ENCODE assay signal across 18 mouse cellular contexts in the genomic region with DNA sequence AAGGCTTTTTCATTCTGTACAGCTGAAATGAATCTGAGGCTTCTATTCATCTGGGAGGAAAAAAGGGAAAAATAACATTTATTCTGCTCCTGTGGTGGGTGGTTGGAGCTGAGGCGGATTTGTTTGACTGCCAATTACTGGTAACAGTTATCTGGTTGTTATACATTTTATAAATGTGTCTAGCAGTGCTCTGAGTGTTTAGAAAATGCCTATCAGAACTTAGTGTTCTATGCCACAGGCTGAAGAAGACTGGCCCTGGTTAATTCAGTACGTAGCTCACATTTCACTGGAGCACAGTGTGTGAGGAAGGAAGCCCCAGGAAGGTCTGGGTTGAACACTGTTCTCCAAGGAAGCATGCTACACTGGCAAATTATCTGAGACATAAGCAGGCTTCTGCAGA.
DNase-seq lines count a peak whose midpoint lies in the region; ATAC-seq lines count a peak whose summit lies in the region.
"Had no signal": no experiment of that assay in that cellular context is flagged by ENCODE, and none has a peak within 500 bp of the region (broad histone marks: within the 10 kb centered on the region; RNA-seq: fewer than 3 reads in every experiment).

No protein-coding gene starts in this region.

- WGBS in embryonic facial prominence, embryonic 12.5 days: 49% methylated on average over 2 of the region's 2 CpGs
- 67% methylated on average over 2 of the region's 2 CpGs for WGBS in embryonic facial prominence, embryonic 10.5 days
- WGBS in limb, embryonic 15.5 days: 53% methylated on average over 2 of the region's 2 CpGs
- 87% methylated on average over 2 of the region's 2 CpGs for WGBS in limb, embryonic 10.5 days
- WGBS in liver, embryonic 12.5 days (ENCODE audit: insufficient replicate concordance): 62% methylated on average over 2 of the region's 2 CpGs

- no peak for ATAC-seq in embryonic facial prominence, embryonic 12.5 days (ENCODE audit: insufficient number of reproducible peaks, insufficient read depth, low FRiP score, low TSS enrichment)
- ATAC-seq in limb, embryonic 15.5 days (ENCODE audit: insufficient number of reproducible peaks, low FRiP score, low TSS enrichment, low read depth): no peak
- ATAC-seq in liver, embryonic 12.5 days: no peak
- ATAC-seq: forebrain, embryonic 14.5 days; hindbrain, postnatal 0 days; Patski had no signal

- H3K4me3 ChIP-seq in embryonic facial prominence, embryonic 12.5 days: no peak overlapping the region
- H3K4me3 ChIP-seq in embryonic facial prominence, embryonic 10.5 days: no peak overlapping the region
- H3K4me3 ChIP-seq in limb, embryonic 15.5 days: no peak overlapping the region
- no peak overlapping the region for H3K4me3 ChIP-seq in limb, embryonic 10.5 days
- no peak overlapping the region for H3K4me3 ChIP-seq in liver, embryonic 12.5 days
- H3K4me3 ChIP-seq: neural tube, embryonic 15.5 days had no signal

- H3K4me1 ChIP-seq in embryonic facial prominence, embryonic 12.5 days: peaks cover 18% of the 10 kb centered on the region; the same call in 1 of the 2 replicates
- H3K4me1 ChIP-seq in embryonic facial prominence, embryonic 10.5 days: peaks cover 9% of the 10 kb centered on the region
- H3K4me1 ChIP-seq in limb, embryonic 15.5 days: peaks cover 12% of the 10 kb centered on the region; the same call in 1 of the 2 replicates
- no peaks in the 10 kb centered on the region for H3K4me1 ChIP-seq in limb, embryonic 10.5 days
- no peaks in the 10 kb centered on the region for H3K4me1 ChIP-seq in liver, embryonic 12.5 days
- H3K4me1 ChIP-seq: neural tube, embryonic 15.5 days had no signal

- DNase-seq in embryonic facial prominence, embryonic 10.5 days (ENCODE audit: low spot score): no peak
- DNase-seq in limb, embryonic 10.5 days (ENCODE audit: low spot score): no peak
- DNase-seq in layer of hippocampus, adult 9-11 months: peak; percentile 62
- DNase-seq in right cerebral cortex, postnatal 36 days (ENCODE audit: low spot score in 2 of 2): peak; percentile 24 to 30
- no peak for DNase-seq in adrenal gland, postnatal 36 days
- DNase-seq: cerebellum, adult 8-10 months; heart, adult 18-20 months; kidney, adult 2 months; kidney, postnatal 36 days; lung, embryonic 14.5 days; thymus, postnatal 14 days had no signal

- no peaks in the 10 kb centered on the region for H3K9me3 ChIP-seq in embryonic facial prominence, embryonic 12.5 days
- H3K9me3 ChIP-seq in embryonic facial prominence, embryonic 10.5 days: no peaks in the 10 kb centered on the region
- no peaks in the 10 kb centered on the region for H3K9me3 ChIP-seq in limb, embryonic 15.5 days
- no peaks in the 10 kb centered on the region for H3K9me3 ChIP-seq in limb, embryonic 10.5 days (replicated peaks)
- no peaks in the 10 kb centered on the region for H3K9me3 ChIP-seq in liver, embryonic 12.5 days (replicated peaks)
- H3K9me3 ChIP-seq: neural tube, embryonic 15.5 days had no signal

- 0 out of 2 replicates have a peak overlapping the region, but pooled peaks have one; percentile 6 for H3K27ac ChIP-seq in embryonic facial prominence, embryonic 12.5 days
- no peak overlapping the region for H3K27ac ChIP-seq in embryonic facial prominence, embryonic 10.5 days (replicated peaks)
- 0 out of 2 replicates have a peak overlapping the region, but pooled peaks have one; percentile 12 for H3K27ac ChIP-seq in limb, embryonic 15.5 days
- no peak overlapping the region for H3K27ac ChIP-seq in limb, embryonic 10.5 days
- no peak overlapping the region for H3K27ac ChIP-seq in liver, embryonic 12.5 days
- H3K27ac ChIP-seq: hindbrain, postnatal 0 days; neural tube, embryonic 15.5 days had no signal

- no peak overlapping the region for H3K9ac ChIP-seq in embryonic facial prominence, embryonic 12.5 days
- no peak overlapping the region for H3K9ac ChIP-seq in limb, embryonic 15.5 days
- no peak overlapping the region for H3K9ac ChIP-seq in liver, embryonic 12.5 days
- H3K9ac ChIP-seq: lung, embryonic 14.5 days; neural tube, embryonic 15.5 days had no signal

- no peaks in the 10 kb centered on the region for H3K27me3 ChIP-seq in embryonic facial prominence, embryonic 12.5 days
- no peaks in the 10 kb centered on the region for H3K27me3 ChIP-seq in embryonic facial prominence, embryonic 10.5 days (replicated peaks; ENCODE audit: low read depth, poor library complexity, severe bottlenecking)
- H3K27me3 ChIP-seq in limb, embryonic 15.5 days: no peaks in the 10 kb centered on the region
- no peaks in the 10 kb centered on the region for H3K27me3 ChIP-seq in limb, embryonic 10.5 days (ENCODE audit: low read depth, poor library complexity, severe bottlenecking)
- H3K27me3 ChIP-seq in liver, embryonic 12.5 days (replicated peaks): no peaks in the 10 kb centered on the region
- H3K27me3 ChIP-seq: neural tube, embryonic 15.5 days; Patski had no signal

- H3K36me3 ChIP-seq in embryonic facial prominence, embryonic 12.5 days: no peaks in the 10 kb centered on the region
- no peaks in the 10 kb centered on the region for H3K36me3 ChIP-seq in embryonic facial prominence, embryonic 10.5 days (replicated peaks)
- no peaks in the 10 kb centered on the region for H3K36me3 ChIP-seq in limb, embryonic 15.5 days
- no peaks in the 10 kb centered on the region for H3K36me3 ChIP-seq in limb, embryonic 10.5 days
- no peaks in the 10 kb centered on the region for H3K36me3 ChIP-seq in liver, embryonic 12.5 days
- H3K36me3 ChIP-seq: neural tube, embryonic 15.5 days had no signal

- H3K4me2 ChIP-seq in embryonic facial prominence, embryonic 12.5 days (replicated peaks): no peak overlapping the region
- no peak overlapping the region for H3K4me2 ChIP-seq in limb, embryonic 15.5 days
- no peak overlapping the region for H3K4me2 ChIP-seq in liver, embryonic 12.5 days
- H3K4me2 ChIP-seq: lung, embryonic 14.5 days; neural tube, embryonic 15.5 days had no signal

Comparison
In these comparisons a context has a peak if more than half of its experiments do, and no peak if none do; other contexts are left out.
1. H3K27ac ChIP-seq: peak in embryonic facial prominence, embryonic 12.5 days (single experiment) and limb, embryonic 15.5 days (single experiment); none in embryonic facial prominence, embryonic 10.5 days (single experiment), limb, embryonic 10.5 days (single experiment) and liver, embryonic 12.5 days (single experiment).
2. DNase-seq: peak in layer of hippocampus, adult 9-11 months (single experiment) and right cerebral cortex, postnatal 36 days (2 of 2); none in embryonic facial prominence, embryonic 10.5 days (single experiment), limb, embryonic 10.5 days (single experiment) and adrenal gland, postnatal 36 days (0 of 2).